Comparison of ENCODE assay signal across 23 mouse cellular contexts in genomic region chr8:75949166-75949565, GRCm38 (mm10).
DNase-seq lines count a peak whose midpoint lies in the region; ATAC-seq and TF ChIP-seq lines count a peak whose summit lies in the region.
"Had no signal": no experiment of that assay in that cellular context is flagged by ENCODE, and none has a peak within 500 bp of the region (broad histone marks: within the 10 kb centered on the region; RNA-seq: fewer than 3 reads in every experiment).

No protein-coding gene starts in this region.

- H3K4me1 ChIP-seq in forebrain, embryonic 16.5 days (replicated peaks; ENCODE audit: control insufficient read depth, insufficient read depth, low read length), result no peaks in the 10 kb centered on the region
- H3K4me1 ChIP-seq in forebrain, embryonic 10.5 days, result no peaks in the 10 kb centered on the region
- no peaks in the 10 kb centered on the region for H3K4me1 ChIP-seq in lung, embryonic 14.5 days (ENCODE audit: insufficient read depth)
- H3K4me1 ChIP-seq: embryonic facial prominence, embryonic 13.5 days had no signal

- H3K27me3 ChIP-seq in forebrain, embryonic 16.5 days (replicated peaks; ENCODE audit: control insufficient read depth, insufficient read depth, low read length), result no peaks in the 10 kb centered on the region
- no peaks in the 10 kb centered on the region for H3K27me3 ChIP-seq in forebrain, embryonic 10.5 days (ENCODE audit: poor library complexity, severe bottlenecking)
- no peaks in the 10 kb centered on the region for H3K27me3 ChIP-seq in lung, embryonic 14.5 days (ENCODE audit: insufficient read depth, low read length)
- H3K27me3 ChIP-seq: embryonic facial prominence, embryonic 13.5 days had no signal

- H3K4me2 ChIP-seq in forebrain, embryonic 16.5 days (ENCODE audit: low read length), result no peak overlapping the region
- no peak overlapping the region for H3K4me2 ChIP-seq in lung, embryonic 14.5 days
- H3K4me2 ChIP-seq: embryonic facial prominence, embryonic 13.5 days; heart, embryonic 11.5 days; liver, embryonic 11.5 days; midbrain, embryonic 11.5 days had no signal

- ATAC-seq in forebrain, embryonic 16.5 days, result peak; percentile 72
- no peak for ATAC-seq in lung, embryonic 14.5 days (ENCODE audit: insufficient read depth)
- ATAC-seq: hindbrain, embryonic 16.5 days; intestine, postnatal 0 days; liver, postnatal 0 days had no signal

- no peak for DNase-seq in forebrain, embryonic 10.5 days (ENCODE audit: extremely low spot score, low spot score)
- DNase-seq in layer of hippocampus, adult 2 months (ENCODE audit: low spot score in 2 of 2), result peak; percentile 11 to 23
- DNase-seq in layer of hippocampus, postnatal 36 days, result no peak
- DNase-seq in lung, embryonic 14.5 days, result peak; percentile 36
- no peak for DNase-seq in lung, adult 18-20 months
- peak; percentile 5 for DNase-seq in right cerebral cortex, postnatal 14 days
- DNase-seq in thymus, postnatal 0 days (ENCODE audit: low spot score), result no peak
- DNase-seq: adrenal gland, postnatal 25 days; cerebellum, adult 18-20 months; cerebellum, postnatal 25 days; gastrocnemius, postnatal 14 days; heart, adult 11 months; kidney, postnatal 25 days; liver, postnatal 0 days; lung, postnatal 14 days; thymus, postnatal 4 days had no signal

- H3K9me3 ChIP-seq in forebrain, embryonic 16.5 days (ENCODE audit: control insufficient read depth, low read length), result no peaks in the 10 kb centered on the region
- H3K9me3 ChIP-seq in forebrain, embryonic 10.5 days, result no peaks in the 10 kb centered on the region
- no peaks in the 10 kb centered on the region for H3K9me3 ChIP-seq in lung, embryonic 14.5 days (ENCODE audit: low read depth, low read length)
- H3K9me3 ChIP-seq: embryonic facial prominence, embryonic 13.5 days had no signal

- TF ChIP-seq CTCF in layer of hippocampus, adult 2 months (conservative IDR thresholded peaks at IDR 0.05), result no peak
- no peak for TF ChIP-seq CTCF in lung, embryonic 14.5 days (IDR thresholded peaks at IDR 0.05; ENCODE audit: low read depth)

- no peak overlapping the region for H3K9ac ChIP-seq in forebrain, embryonic 16.5 days (replicated peaks; ENCODE audit: low read depth, low read length)
- no peak overlapping the region for H3K9ac ChIP-seq in lung, embryonic 14.5 days
- H3K9ac ChIP-seq: embryonic facial prominence, embryonic 13.5 days; liver, postnatal 0 days had no signal

- H3K4me3 ChIP-seq in forebrain, embryonic 16.5 days (replicated peaks; ENCODE audit: low read length), result no peak overlapping the region
- no peak overlapping the region for H3K4me3 ChIP-seq in forebrain, embryonic 10.5 days
- no peak overlapping the region for H3K4me3 ChIP-seq in layer of hippocampus, adult 2 months
- no peak overlapping the region for H3K4me3 ChIP-seq in lung, embryonic 14.5 days (ENCODE audit: low read depth, low read length)
- H3K4me3 ChIP-seq: embryonic facial prominence, embryonic 13.5 days had no signal

- H3K27ac ChIP-seq in forebrain, embryonic 16.5 days (ENCODE audit: low read length), result no peak overlapping the region
- no peak overlapping the region for H3K27ac ChIP-seq in forebrain, embryonic 10.5 days
- no peak overlapping the region for H3K27ac ChIP-seq in layer of hippocampus, adult 2 months
- no peak overlapping the region for H3K27ac ChIP-seq in lung, embryonic 14.5 days (ENCODE audit: low read depth)
- H3K27ac ChIP-seq: embryonic facial prominence, embryonic 13.5 days had no signal

- 66% methylated on average over 1 of the region's 1 CpGs for WGBS in forebrain, embryonic 16.5 days
- WGBS in forebrain, embryonic 10.5 days, result 82% methylated on average over 1 of the region's 1 CpGs
- WGBS in lung, embryonic 14.5 days, result 71% methylated on average over 1 of the region's 1 CpGs

- no peaks in the 10 kb centered on the region for H3K36me3 ChIP-seq in forebrain, embryonic 16.5 days (ENCODE audit: control insufficient read depth, insufficient read depth)
- no peaks in the 10 kb centered on the region for H3K36me3 ChIP-seq in forebrain, embryonic 10.5 days (replicated peaks)
- H3K36me3 ChIP-seq in lung, embryonic 14.5 days (ENCODE audit: insufficient read depth), result no peaks in the 10 kb centered on the region
- H3K36me3 ChIP-seq: embryonic facial prominence, embryonic 13.5 days had no signal

Comparison
In these comparisons a context has a peak if more than half of its experiments do, and no peak if none do; other contexts are left out.
1. DNase-seq: peak in layer of hippocampus, adult 2 months (2 of 2), lung, embryonic 14.5 days (single experiment) and right cerebral cortex, postnatal 14 days (single experiment); none in forebrain, embryonic 10.5 days (single experiment), layer of hippocampus, postnatal 36 days (0 of 2), lung, adult 18-20 months (0 of 2) and thymus, postnatal 0 days (single experiment).